ENCODE assay signal across 17 mouse cellular contexts in the genomic region with DNA sequence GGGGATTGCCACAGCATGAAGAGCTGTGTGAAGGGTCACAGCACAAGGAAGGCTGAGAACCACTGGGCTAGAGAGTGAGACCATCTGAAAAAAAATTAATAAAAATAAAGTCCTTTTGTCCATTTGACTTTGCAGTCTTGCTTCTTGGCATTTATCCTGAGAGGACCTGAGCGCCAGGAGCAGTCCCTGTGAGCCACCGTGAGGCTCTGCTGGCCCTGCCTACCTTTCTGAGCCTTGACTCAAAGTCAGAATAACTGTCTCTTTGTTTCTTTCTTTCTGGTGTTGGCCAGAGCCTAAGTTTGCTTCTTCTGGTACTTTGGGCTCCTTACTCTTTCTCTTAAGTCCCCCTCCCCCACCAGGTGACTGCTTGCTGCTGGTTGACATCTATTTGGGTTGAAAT. TPM values are rescaled to one million over a fixed set of nuclear protein-coding genes. Genes with fewer than 3 reads are reported as not detected.
DNase-seq lines count a peak whose midpoint lies in the region; ATAC-seq and TF ChIP-seq lines count a peak whose summit lies in the region.
"Had no signal": no experiment of that assay in that cellular context is flagged by ENCODE, and none has a peak within 500 bp of the region (broad histone marks: within the 10 kb centered on the region; RNA-seq: fewer than 3 reads in every experiment).

No protein-coding gene starts in this region.

- no peaks in the 10 kb centered on the region for H3K27me3 ChIP-seq in stomach, postnatal 0 days (ENCODE audit: control insufficient read depth, insufficient read depth, low read length)
- H3K27me3 ChIP-seq: embryonic facial prominence, embryonic 13.5 days; forebrain, embryonic 12.5 days; heart, embryonic 12.5 days; intestine, embryonic 15.5 days had no signal

- peaks cover 7% of the 10 kb centered on the region for H3K36me3 ChIP-seq in stomach, postnatal 0 days (ENCODE audit: control insufficient read depth, insufficient read depth, low read length)

- no peak for ATAC-seq in stomach, postnatal 0 days (ENCODE audit: low FRiP score, low TSS enrichment)
- ATAC-seq: forebrain, embryonic 16.5 days; intestine, embryonic 15.5 days had no signal

- WGBS in stomach, postnatal 0 days: 95% methylated on average over 2 of the region's 2 CpGs

- H3K4me3 ChIP-seq in stomach, postnatal 0 days (ENCODE audit: low read depth, low read length): no peak overlapping the region
- H3K4me3 ChIP-seq: embryonic facial prominence, embryonic 13.5 days; forebrain, embryonic 12.5 days; heart, embryonic 12.5 days; hindbrain, embryonic 10.5 days; intestine, embryonic 15.5 days had no signal

- H3K9ac ChIP-seq in stomach, postnatal 0 days (ENCODE audit: low read length): no peak overlapping the region
- H3K9ac ChIP-seq: embryonic facial prominence, embryonic 13.5 days; forebrain, embryonic 12.5 days; heart, embryonic 12.5 days; hindbrain, embryonic 14.5 days; intestine, embryonic 15.5 days had no signal

- DNase-seq in adrenal gland, postnatal 14 days: peak; percentile 37
- no peak for DNase-seq in adrenal gland, adult 18-20 months (ENCODE audit: low spot score in 2 of 2)
- peak; percentile 79 for DNase-seq in cerebellum, adult 9-10 months
- no peak for DNase-seq in cerebellum, adult 8-10 months
- DNase-seq in cerebellum, postnatal 10 days: peak; percentile 56 to 59
- no peak for DNase-seq in yolk sac, embryonic 10.5 days (ENCODE audit: low spot score)
- no peak for DNase-seq in stomach, postnatal 0 days (ENCODE audit: low spot score)
- DNase-seq: adrenal gland, adult 2 months; gastrocnemius, postnatal 14 days; kidney, adult 18-20 months had no signal

- no peaks in the 10 kb centered on the region for H3K4me1 ChIP-seq in stomach, postnatal 0 days (replicated peaks; ENCODE audit: control insufficient read depth, insufficient read depth)
- H3K4me1 ChIP-seq: intestine, embryonic 15.5 days had no signal

- no peak overlapping the region for H3K27ac ChIP-seq in stomach, postnatal 0 days (replicated peaks)
- H3K27ac ChIP-seq: embryonic facial prominence, embryonic 13.5 days; forebrain, embryonic 12.5 days; hindbrain, embryonic 10.5 days; hindbrain, embryonic 14.5 days; intestine, embryonic 15.5 days had no signal

- H3K4me2 ChIP-seq in stomach, postnatal 0 days (replicated peaks; ENCODE audit: low read depth): no peak overlapping the region
- H3K4me2 ChIP-seq: embryonic facial prominence, embryonic 13.5 days; forebrain, embryonic 12.5 days; heart, embryonic 12.5 days; hindbrain, embryonic 14.5 days; intestine, embryonic 15.5 days had no signal

- H3K9me3 ChIP-seq in stomach, postnatal 0 days (ENCODE audit: control insufficient read depth, low read length): no peaks in the 10 kb centered on the region
- H3K9me3 ChIP-seq: intestine, embryonic 15.5 days had no signal

- no peak for TF ChIP-seq EP300 in stomach, postnatal 0 days (optimal IDR thresholded peaks at IDR 0.05)

- no peak for TF ChIP-seq CTCF in stomach, postnatal 0 days (IDR thresholded peaks at IDR 0.05; ENCODE audit: low read depth)

RNA-seq across cellular contexts. Expression of gene Stk40, which starts 16.7 kb away (rescaled TPM):
- 39.2 and 48.2 TPM in 2 replicates for total RNA-seq in adrenal gland, postnatal 14 days (2021)
- total RNA-seq in adrenal gland, adult 18-20 months (2021): 10 to 100 TPM; 63.0 to 77.6 TPM
- polyA plus RNA-seq in stomach, postnatal 0 days (2015; fragmentation: Nextera tagmentation; extraction: Ambion mirVana): 17.3 and 20.2 TPM in 2 replicates

RNA-seq across cellular contexts. Expression of gene Lsm10, which starts 24.1 kb away (rescaled TPM):
- 17.9 and 20.6 TPM in 2 replicates for total RNA-seq in adrenal gland, postnatal 14 days (2021)
- 10 to 100 TPM; 18.7 to 25.2 TPM for total RNA-seq in adrenal gland, adult 18-20 months (2021)
- polyA plus RNA-seq in stomach, postnatal 0 days (2015; fragmentation: Nextera tagmentation; extraction: Ambion mirVana): 41.8 and 46.5 TPM in 2 replicates

RNA-seq across cellular contexts. Expression of gene Eva1b, which starts 27.0 kb away (rescaled TPM):
- 27.6 and 32.3 TPM in 2 replicates for total RNA-seq in adrenal gland, postnatal 14 days (2021)
- total RNA-seq in adrenal gland, adult 18-20 months (2021): 10 to 100 TPM; 13.3 to 13.8 TPM
- 39.7 and 39.9 TPM in 2 replicates for polyA plus RNA-seq in stomach, postnatal 0 days (2015; fragmentation: Nextera tagmentation; extraction: Ambion mirVana)

RNA-seq across cellular contexts. Expression of gene Sh3d21, which starts 42.8 kb away (rescaled TPM):
- 3.7 and 4.8 TPM in 2 replicates for total RNA-seq in adrenal gland, postnatal 14 days (2021)
- total RNA-seq in adrenal gland, adult 18-20 months (2021): 1 to 10 TPM; 2.8 to 2.9 TPM
- polyA plus RNA-seq in stomach, postnatal 0 days (2015; fragmentation: Nextera tagmentation; extraction: Ambion mirVana): 8.4 and 12.0 TPM in 2 replicates

Comparison
In these comparisons a context has a peak if more than half of its experiments do, and no peak if none do; other contexts are left out.
1. DNase-seq: peak in adrenal gland, postnatal 14 days (single experiment), cerebellum, adult 9-10 months (single experiment) and cerebellum, postnatal 10 days (2 of 2); none in adrenal gland, adult 18-20 months (0 of 2), cerebellum, adult 8-10 months (single experiment), yolk sac, embryonic 10.5 days (single experiment) and stomach, postnatal 0 days (single experiment).